Mouse (Mus musculus) kidney, embryonic 16.5 days (tissue): Measurements from ENCODE around the gene Bicra. TPM values are rescaled to one million over a fixed set of nuclear protein-coding genes. Genes with fewer than 3 reads are reported as not detected.

Experiments
- ATAC-seq: fragments of 200-750 bp; cut with Nextera tagmentation; 2 replicates; pipeline ENCODE4 v1.8.0; 2017; ENCODE audit warnings: moderate TSS enrichment; ENCODE audit not compliant: low FRiP score, low TSS enrichment
- H3K27ac ChIP-seq: fragments of 300-500 bp; sonication (generic); 2 replicates; pipeline ENCODE4 v1.5.1; 2014; ENCODE audit warnings: low read length
- H3K27me3 ChIP-seq: fragments of 300-500 bp; sonication (generic); 2 replicates; pipeline ENCODE4 v1.6.1; 2014; ENCODE audit warnings: low read length, control low read depth, mixed read lengths; ENCODE audit not compliant: insufficient read depth
- H3K36me3 ChIP-seq: fragments of 300-500 bp; sonication (generic); 2 replicates; pipeline ENCODE4 v1.6.1; 2014; ENCODE audit warnings: low read length, control low read depth, mixed read lengths; ENCODE audit not compliant: insufficient read depth
- H3K4me1 ChIP-seq: fragments of 300-500 bp; sonication (generic); 2 replicates; pipeline ENCODE4 v1.6.1; 2014; ENCODE audit warnings: low read length, control low read depth, mixed read lengths; ENCODE audit not compliant: insufficient read depth
- H3K4me2 ChIP-seq: fragments of 300-500 bp; sonication (generic); replicated peaks from 2 replicates; pipeline ENCODE4 v1.6.1; 2014; ENCODE audit warnings: low read depth, low read length
- H3K4me3 ChIP-seq: fragments of 300-500 bp; sonication (generic); 2 replicates; pipeline ENCODE4 v1.5.1; 2014; ENCODE audit warnings: mild to moderate bottlenecking, low read length
- H3K9ac ChIP-seq: fragments of 300-500 bp; sonication (generic); replicated peaks from 2 replicates; pipeline ENCODE4 v1.6.1; 2014; ENCODE audit warnings: low read length
- H3K9me3 ChIP-seq: fragments of 300-500 bp; sonication (generic); 2 replicates; pipeline ENCODE4 v1.6.1; 2016; ENCODE audit warnings: low read length, control low read depth
- WGBS: fragments of 180-500 bp; shearing (Covaris S2); extraction: QIAGEN DNeasy Blood & Tissue Kit; methylation state at CpG from one replicate; pipeline ENCODE4 v1.1.7; 2014; 5-methylcytosine and 5-hydroxymethylcytosine counted together
- polyA plus RNA-seq: library from polyadenylated mRNA; unstranded; fragments of >200 nt; fragmentation: Nextera tagmentation; extraction: Ambion mirVana; gene quantifications from 2 replicates; pipeline ENCODE4 v1.2.1, GENCODE M21; 2015

The Bicra gene
- polyA plus RNA-seq, 1 experiment from 2014 or later = 7.1 TPM

GRCm38 (mm10) chr7:15966489-15966888 is 81.2 kb downstream of the Bicra start:
- peak overlapping the region; percentile 56 for H3K4me2 ChIP-seq
- H3K27ac ChIP-seq = no peak overlapping the region
- peak overlapping the region; percentile 50 for H3K4me3 ChIP-seq
- peaks cover 25% of the 10 kb centered on the region for H3K4me1 ChIP-seq
- no peak for ATAC-seq
- peaks cover 11% of the 10 kb centered on the region for H3K36me3 ChIP-seq
- H3K9me3 ChIP-seq = peaks cover 4% of the 10 kb centered on the region; the same call in 1 of the 2 replicates
- no peak overlapping the region for H3K9ac ChIP-seq
- WGBS = 72% methylated on average over 3 of the region's 3 CpGs
- no peaks in the 10 kb centered on the region for H3K27me3 ChIP-seq

DNA sequence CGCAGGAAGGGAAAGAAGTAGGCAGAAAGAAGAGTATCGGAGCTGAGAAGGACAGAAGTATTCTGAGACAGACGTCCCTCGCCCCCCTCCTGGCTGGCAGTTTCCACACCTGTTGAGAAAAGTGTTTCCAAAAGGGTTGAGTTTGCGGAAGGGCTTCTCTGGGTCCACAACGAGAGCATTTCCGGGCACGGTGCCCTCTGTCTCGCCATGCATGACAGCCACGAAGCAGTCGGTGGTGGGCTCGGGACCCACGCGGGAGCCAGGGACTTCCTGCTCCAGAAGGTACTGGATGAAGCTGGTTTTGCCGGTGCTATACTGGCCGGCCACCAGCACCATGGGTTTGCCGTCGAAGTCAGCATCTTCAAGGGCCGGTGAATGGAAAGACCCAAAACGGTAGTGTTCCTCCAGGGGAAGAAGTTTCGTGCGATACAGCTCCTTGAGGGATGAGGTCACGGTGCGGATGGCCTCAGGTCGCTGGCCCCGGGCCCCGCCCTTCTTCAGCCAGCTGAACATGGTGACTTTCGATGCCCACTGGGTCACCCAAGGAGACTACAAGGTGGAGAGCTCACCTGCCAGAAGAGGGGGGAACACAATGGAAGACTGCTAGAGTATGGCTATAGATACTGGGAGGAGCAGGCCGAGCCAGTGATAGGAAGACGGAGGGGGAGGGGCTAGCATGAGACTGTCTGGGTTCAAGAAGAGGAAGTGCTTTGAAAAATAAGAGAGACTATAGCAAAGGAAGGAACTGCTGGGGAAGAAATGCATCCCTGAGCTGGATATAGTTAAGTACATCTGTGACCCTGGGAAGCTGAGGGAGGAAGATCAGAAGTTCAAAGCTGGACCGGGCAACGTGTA is 83.7 kb downstream of the Bicra start:
- Histone ChIP-seq H3K36me3 (no peaks in the 10 kb centered on the region), H3K9ac (no peak overlapping the region), H3K27ac (no peak overlapping the region), H3K9me3 (no peaks in the 10 kb centered on the region), H3K4me2 (peak overlapping the region; percentile 5; the same call in 1 of the 2 replicates), H3K4me3 (peak overlapping the region; percentile 5; the same call in 1 of the 2 replicates), H3K27me3 (no peaks in the 10 kb centered on the region), H3K4me1 (peaks cover 25% of the 10 kb centered on the region)
- no peak for ATAC-seq
- WGBS = 76% methylated on average over 32 of the region's 32 CpGs

DNA sequence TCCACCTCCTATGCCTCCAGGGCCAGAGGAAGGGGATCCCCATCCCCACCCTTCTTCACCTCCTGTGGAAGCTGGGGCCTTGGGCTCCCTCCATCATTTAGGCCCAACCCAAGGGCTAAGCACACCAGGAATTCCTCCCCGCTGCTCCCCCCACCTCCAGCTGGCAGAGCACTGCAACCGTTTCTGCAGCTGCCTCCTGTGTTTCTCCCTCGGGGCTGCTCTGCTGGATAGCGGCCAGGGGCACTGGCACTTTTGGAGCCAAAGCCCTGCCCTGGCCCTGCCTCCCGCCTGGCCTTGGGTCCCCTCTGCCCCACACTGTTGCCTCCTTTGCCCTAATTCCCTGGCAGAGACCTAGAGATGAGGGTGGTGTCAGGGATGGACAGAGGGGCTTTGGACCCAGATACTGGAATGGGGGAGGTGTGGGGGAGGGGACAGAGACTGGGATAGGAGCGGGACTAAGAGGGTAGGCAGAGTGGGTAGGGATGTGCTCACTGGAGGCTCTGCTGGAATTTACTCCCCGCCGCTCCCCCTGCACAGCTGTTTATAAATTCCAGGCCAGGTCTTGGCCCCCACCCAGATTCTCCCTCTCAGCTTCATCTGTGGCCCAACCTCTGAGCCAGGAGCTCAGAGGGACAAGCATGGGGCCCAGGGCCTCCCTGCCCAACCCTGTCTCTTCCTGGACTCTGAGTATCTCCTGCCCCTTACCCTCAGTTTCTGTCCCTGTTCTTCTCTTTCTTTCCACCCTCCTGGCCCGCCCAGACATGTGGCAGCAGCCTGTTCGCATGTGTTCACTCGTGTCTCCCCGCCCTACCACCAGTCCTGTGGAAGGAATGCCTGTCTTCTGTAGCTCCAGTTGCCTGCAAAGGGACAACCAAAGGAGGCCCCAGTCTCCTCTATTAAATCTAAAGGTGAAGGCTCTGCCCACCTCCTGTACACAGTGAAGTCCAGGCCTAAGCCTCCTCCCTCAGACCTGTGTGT is 85.1 kb downstream of the Bicra start:
- H3K4me1 ChIP-seq = peaks cover 25% of the 10 kb centered on the region
- H3K4me2 ChIP-seq = peak overlapping the region; percentile 30
- no peaks in the 10 kb centered on the region for H3K9me3 ChIP-seq
- peaks cover 5% of the 10 kb centered on the region; the same call in 1 of the 2 replicates for H3K36me3 ChIP-seq
- peak overlapping the region; percentile 4; the same call in 1 of the 2 replicates for H3K4me3 ChIP-seq
- H3K27me3 ChIP-seq = no peaks in the 10 kb centered on the region
- peak; percentile 54 for ATAC-seq
- peak overlapping the region; percentile 53 for H3K9ac ChIP-seq
- WGBS = 40% methylated on average over 12 of the region's 12 CpGs
- peak overlapping the region; percentile 87 for H3K27ac ChIP-seq

DNA sequence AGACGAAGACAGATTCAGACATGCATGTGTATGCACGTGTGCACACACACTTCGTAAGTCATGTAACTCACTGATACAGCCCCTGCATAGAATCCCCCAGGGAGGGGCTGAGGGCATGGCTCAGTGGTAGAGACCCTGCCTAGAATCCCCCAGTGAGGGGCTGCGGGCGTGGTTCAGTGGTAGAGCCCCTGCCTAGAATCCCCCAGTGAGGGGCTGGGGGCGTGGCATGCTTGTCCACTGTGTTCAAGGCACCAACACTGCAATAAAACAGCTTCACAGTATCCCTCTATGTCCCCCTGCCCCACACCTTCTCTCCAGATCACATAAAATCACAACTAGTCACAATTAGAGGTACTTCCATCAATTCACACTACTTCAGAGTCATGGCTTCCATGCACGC is 85.9 kb downstream of the Bicra start:
- Histone ChIP-seq H3K9me3 (no peaks in the 10 kb centered on the region), H3K27ac (peak overlapping the region; percentile 87), H3K4me3 (no peak overlapping the region), H3K4me1 (peaks cover 25% of the 10 kb centered on the region), H3K4me2 (peak overlapping the region; percentile 30; the same call in 1 of the 2 replicates), H3K36me3 (peaks cover 13% of the 10 kb centered on the region), H3K9ac (no peak overlapping the region), H3K27me3 (no peaks in the 10 kb centered on the region)
- ATAC-seq = no peak; the same call in 1 of the 2 replicates
- 82% methylated on average over 7 of the region's 7 CpGs for WGBS

DNA sequence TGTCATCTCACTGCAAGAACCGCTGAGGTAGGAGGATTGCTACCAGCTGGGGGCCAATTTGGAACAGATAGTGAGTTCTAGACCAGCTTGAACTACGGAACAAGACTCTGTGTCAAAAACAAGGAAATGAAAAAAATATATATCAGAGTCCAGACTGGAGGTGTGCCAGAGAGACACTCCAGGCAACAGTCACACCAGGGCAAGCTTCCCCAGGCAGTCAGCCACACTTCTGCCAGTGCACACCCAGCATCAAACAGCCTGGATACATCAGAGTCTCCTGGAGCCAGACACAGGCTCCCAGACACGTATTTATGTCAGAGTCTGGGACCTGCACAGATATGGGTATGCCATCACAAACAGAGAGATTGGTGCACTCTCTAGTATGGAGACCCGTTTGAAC is 86.5 kb downstream of the Bicra start:
- peaks cover 25% of the 10 kb centered on the region for H3K4me1 ChIP-seq
- peaks cover 13% of the 10 kb centered on the region for H3K36me3 ChIP-seq
- no peaks in the 10 kb centered on the region for H3K9me3 ChIP-seq
- no peak for ATAC-seq
- peak overlapping the region; percentile 12; the same call in 1 of the 2 replicates for H3K27ac ChIP-seq
- 58% methylated on average over 4 of the region's 4 CpGs for WGBS
- no peak overlapping the region for H3K4me3 ChIP-seq
- no peak overlapping the region for H3K9ac ChIP-seq
- no peaks in the 10 kb centered on the region for H3K27me3 ChIP-seq
- no peak overlapping the region for H3K4me2 ChIP-seq

GRCm38 (mm10) chr7:15960691-15961090 is 87.0 kb downstream of the Bicra start:
- H3K9ac ChIP-seq = no peak overlapping the region
- ATAC-seq = 0 out of 2 replicates have a peak, but pooled peaks have one; percentile 22
- H3K4me1 ChIP-seq = peaks cover 29% of the 10 kb centered on the region
- peaks cover 13% of the 10 kb centered on the region for H3K36me3 ChIP-seq
- H3K27ac ChIP-seq = peak overlapping the region; percentile 12; the same call in 1 of the 2 replicates
- WGBS = 40% methylated on average over 4 of the region's 4 CpGs
- no peak overlapping the region for H3K4me3 ChIP-seq
- no peaks in the 10 kb centered on the region for H3K9me3 ChIP-seq
- H3K4me2 ChIP-seq = no peak overlapping the region
- H3K27me3 ChIP-seq = no peaks in the 10 kb centered on the region

DNA sequence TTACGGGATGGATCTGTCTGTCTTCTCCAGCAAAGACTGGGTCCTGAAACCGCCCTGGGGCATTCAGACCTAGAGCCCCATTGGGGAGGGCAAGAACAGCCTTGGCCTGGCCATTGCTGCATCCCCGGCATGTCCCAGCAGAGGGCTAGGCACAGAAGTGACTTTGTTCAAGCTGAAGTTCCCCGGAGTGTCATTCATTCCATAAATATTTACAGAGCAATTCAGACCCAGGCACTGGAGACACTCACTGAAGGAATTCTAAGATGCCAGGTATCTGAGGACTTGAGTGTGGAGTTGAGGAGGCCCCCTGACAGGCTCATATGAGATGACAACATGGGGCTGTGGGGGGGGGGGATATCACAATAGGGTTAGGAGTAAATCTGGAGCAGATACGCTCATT is 91.6 kb downstream of the Bicra start:
- no peak overlapping the region for H3K4me3 ChIP-seq
- H3K4me1 ChIP-seq = peaks cover 11% of the 10 kb centered on the region; the same call in 1 of the 2 replicates
- no peak for ATAC-seq
- peak overlapping the region; percentile 66 for H3K27ac ChIP-seq
- H3K27me3 ChIP-seq = no peaks in the 10 kb centered on the region
- 78% methylated on average over 5 of the region's 5 CpGs for WGBS
- no peak overlapping the region for H3K9ac ChIP-seq
- H3K36me3 ChIP-seq = peaks cover 26% of the 10 kb centered on the region
- no peak overlapping the region for H3K4me2 ChIP-seq
- H3K9me3 ChIP-seq = peaks cover 4% of the 10 kb centered on the region; the same call in 1 of the 2 replicates

- H3K36me3 ChIP-seq = peaks cover 29% of the 10 kb centered on the region
- 21% methylated on average over 7 of the region's 7 CpGs for WGBS
- peak; percentile 40 for ATAC-seq
- peak overlapping the region; percentile 66 for H3K27ac ChIP-seq
- H3K4me1 ChIP-seq = peaks cover 11% of the 10 kb centered on the region; the same call in 1 of the 2 replicates
- no peaks in the 10 kb centered on the region for H3K27me3 ChIP-seq
- peak overlapping the region; percentile 55 for H3K9ac ChIP-seq
- peak overlapping the region; percentile 42 for H3K4me3 ChIP-seq
- H3K9me3 ChIP-seq = peaks cover 4% of the 10 kb centered on the region; the same call in 1 of the 2 replicates
- peak overlapping the region; percentile 57 for H3K4me2 ChIP-seq
Observed at GRCm38 (mm10) chr7:15955509-15955908, 92.2 kb downstream of the Bicra start.

DNA sequence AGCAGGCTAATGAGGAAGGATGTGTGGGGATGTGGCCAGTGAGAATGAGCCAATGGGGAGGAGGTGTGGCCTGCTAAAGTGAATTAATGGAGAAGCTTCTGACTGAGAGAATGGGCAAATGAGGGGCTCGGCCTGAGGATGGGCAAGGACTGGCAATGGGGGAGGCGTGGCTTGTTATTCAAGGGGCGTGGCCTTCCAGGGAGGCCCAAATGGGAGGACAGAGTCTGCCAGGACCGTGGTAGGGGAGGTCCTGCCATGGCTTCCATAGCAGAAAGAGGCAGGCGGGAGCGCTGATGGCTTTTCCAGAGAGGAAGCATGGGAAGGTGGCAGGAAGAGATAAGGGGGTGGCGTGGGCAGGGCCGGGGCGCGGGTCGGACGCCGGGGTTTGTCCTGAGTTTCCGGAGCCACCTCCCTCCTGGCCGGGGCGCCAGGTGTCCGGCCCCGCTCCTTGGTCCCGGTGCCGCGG is 92.7 kb downstream of the Bicra start:
- Histone ChIP-seq H3K4me3 (peak overlapping the region; percentile 42), H3K4me1 (peaks cover 11% of the 10 kb centered on the region; the same call in 1 of the 2 replicates), H3K9ac (peak overlapping the region; percentile 55), H3K9me3 (peaks cover 4% of the 10 kb centered on the region; the same call in 1 of the 2 replicates), H3K4me2 (peak overlapping the region; percentile 57), H3K36me3 (peaks cover 34% of the 10 kb centered on the region), H3K27me3 (no peaks in the 10 kb centered on the region), H3K27ac (peak overlapping the region; percentile 66)
- ATAC-seq = peak; percentile 77
- WGBS = 4% methylated on average over 21 of the region's 21 CpGs
